ENCODE assay signal across 7 mouse cellular contexts in genomic region chr6:128799896-128800270, GRCm38 (mm10). TPM values are rescaled to one million over a fixed set of nuclear protein-coding genes. Genes with fewer than 3 reads are reported as not detected.
DNase-seq lines count a peak whose midpoint lies in the region; ATAC-seq lines count a peak whose summit lies in the region.

No protein-coding gene starts in this region.

- H3K27me3 ChIP-seq in megakaryocyte, embryonic 14.5 days (replicated peaks) = no peaks in the 10 kb centered on the region
- H3K27me3 ChIP-seq in embryonic facial prominence, embryonic 15.5 days = no peaks in the 10 kb centered on the region
- no peaks in the 10 kb centered on the region for H3K27me3 ChIP-seq in limb, embryonic 13.5 days
- no peaks in the 10 kb centered on the region for H3K27me3 ChIP-seq in stomach, embryonic 15.5 days (replicated peaks)

- 16% methylated on average over 7 of the region's 7 CpGs for WGBS in embryonic facial prominence, embryonic 15.5 days
- WGBS in limb, embryonic 13.5 days = 26% methylated on average over 7 of the region's 7 CpGs
- 18% methylated on average over 7 of the region's 7 CpGs for WGBS in stomach, embryonic 15.5 days

- no peak overlapping the region for H3K27ac ChIP-seq in embryonic facial prominence, embryonic 15.5 days (replicated peaks)
- H3K27ac ChIP-seq in limb, embryonic 13.5 days = no peak overlapping the region; the same call in 1 of the 2 replicates
- H3K27ac ChIP-seq in stomach, embryonic 15.5 days = no peak overlapping the region

- H3K4me2 ChIP-seq in embryonic facial prominence, embryonic 15.5 days (replicated peaks) = peak overlapping the region; percentile 55
- peak overlapping the region; percentile 59 for H3K4me2 ChIP-seq in limb, embryonic 13.5 days (replicated peaks)
- peak overlapping the region; percentile 54 for H3K4me2 ChIP-seq in stomach, embryonic 15.5 days

- no peaks in the 10 kb centered on the region for H3K36me3 ChIP-seq in megakaryocyte, embryonic 14.5 days (replicated peaks; ENCODE audit: low read length)
- H3K36me3 ChIP-seq in embryonic facial prominence, embryonic 15.5 days = no peaks in the 10 kb centered on the region
- H3K36me3 ChIP-seq in limb, embryonic 13.5 days = no peaks in the 10 kb centered on the region
- no peaks in the 10 kb centered on the region for H3K36me3 ChIP-seq in stomach, embryonic 15.5 days

- no peak overlapping the region for H3K9ac ChIP-seq in embryonic facial prominence, embryonic 15.5 days
- H3K9ac ChIP-seq in limb, embryonic 13.5 days = peak overlapping the region; percentile 75; the same call in 1 of the 2 replicates
- H3K9ac ChIP-seq in stomach, embryonic 15.5 days = peak overlapping the region; percentile 6; the same call in 1 of the 2 replicates

- H3K9me3 ChIP-seq in megakaryocyte, embryonic 14.5 days = no peaks in the 10 kb centered on the region
- no peaks in the 10 kb centered on the region for H3K9me3 ChIP-seq in embryonic facial prominence, embryonic 15.5 days (replicated peaks)
- H3K9me3 ChIP-seq in limb, embryonic 13.5 days = no peaks in the 10 kb centered on the region
- H3K9me3 ChIP-seq in stomach, embryonic 15.5 days = no peaks in the 10 kb centered on the region

- no peak for DNase-seq in adrenal gland, postnatal 14 days
- no peak for DNase-seq in layer of hippocampus, postnatal 14 days (ENCODE audit: low spot score in 2 of 2)

- ATAC-seq in megakaryocyte, adult 5-6 weeks (ENCODE audit: poor library complexity, severe bottlenecking) = no peak
- no peak for ATAC-seq in embryonic facial prominence, embryonic 15.5 days (ENCODE audit: insufficient number of reproducible peaks, low FRiP score, low TSS enrichment, low read depth)
- no peak for ATAC-seq in limb, embryonic 13.5 days (ENCODE audit: low FRiP score, low read depth)
- ATAC-seq in stomach, embryonic 15.5 days (ENCODE audit: insufficient read depth, low FRiP score, low read depth) = no peak

- H3K4me3 ChIP-seq in megakaryocyte, embryonic 14.5 days (replicated peaks) = peak overlapping the region; percentile 89
- H3K4me3 ChIP-seq in embryonic facial prominence, embryonic 15.5 days (replicated peaks) = peak overlapping the region; percentile 66
- H3K4me3 ChIP-seq in limb, embryonic 13.5 days = peak overlapping the region; percentile 61
- H3K4me3 ChIP-seq in stomach, embryonic 15.5 days (replicated peaks) = peak overlapping the region; percentile 67

- peaks cover 59% of the 10 kb centered on the region for H3K4me1 ChIP-seq in megakaryocyte, embryonic 14.5 days
- H3K4me1 ChIP-seq in embryonic facial prominence, embryonic 15.5 days = peaks cover 17% of the 10 kb centered on the region
- peaks cover 10% of the 10 kb centered on the region for H3K4me1 ChIP-seq in limb, embryonic 13.5 days
- H3K4me1 ChIP-seq in stomach, embryonic 15.5 days = peaks cover 9% of the 10 kb centered on the region

RNA-seq across cellular contexts. Expression of gene Klrb1c, which starts 10.9 kb away (rescaled TPM):
- not detected in 2 replicates for polyA plus RNA-seq in megakaryocyte, embryonic 14.5 days (2012; ENCODE audit: insufficient read depth, low replicate concordance)
- total RNA-seq in megakaryocyte, adult 5-6 weeks (2015) = 4.7 and 10.0 TPM in 2 replicates
- 6.8 and 8.4 TPM in 2 replicates for total RNA-seq in megakaryocyte, adult 5-6 weeks (2017)
- 0.05 and 0.11 TPM in 2 replicates for polyA plus RNA-seq in embryonic facial prominence, embryonic 15.5 days (2015; fragmentation: Nextera tagmentation; extraction: Ambion mirVana)
- polyA plus RNA-seq in limb, embryonic 13.5 days (2015; fragmentation: Nextera tagmentation; extraction: Ambion mirVana) = 0.15 TPM in 1 of 2 replicates, not detected in the other
- polyA plus RNA-seq in stomach, embryonic 15.5 days (2015; fragmentation: Nextera tagmentation; extraction: Ambion mirVana) = 0.12 and 0.23 TPM in 2 replicates
- 0.30 and 0.68 TPM in 2 replicates for total RNA-seq in adrenal gland, postnatal 14 days (2021)
- total RNA-seq in layer of hippocampus, postnatal 14 days (2021) = not detected

RNA-seq across cellular contexts. Expression of gene Gm44511, which starts 26.2 kb away (rescaled TPM):
- not detected in 2 replicates for polyA plus RNA-seq in megakaryocyte, embryonic 14.5 days (2012; ENCODE audit: insufficient read depth, low replicate concordance)
- total RNA-seq in megakaryocyte, adult 5-6 weeks (2015) = 2.7 TPM in 1 of 2 replicates, not detected in the other
- 3.4 TPM in 1 of 2 replicates, not detected in the other for total RNA-seq in megakaryocyte, adult 5-6 weeks (2017)
- not detected in 2 replicates for polyA plus RNA-seq in embryonic facial prominence, embryonic 15.5 days (2015; fragmentation: Nextera tagmentation; extraction: Ambion mirVana)
- polyA plus RNA-seq in limb, embryonic 13.5 days (2015; fragmentation: Nextera tagmentation; extraction: Ambion mirVana) = not detected in 2 replicates
- 0.21 TPM in 1 of 2 replicates, not detected in the other for polyA plus RNA-seq in stomach, embryonic 15.5 days (2015; fragmentation: Nextera tagmentation; extraction: Ambion mirVana)
- total RNA-seq in adrenal gland, postnatal 14 days (2021) = not detected in 2 replicates
- total RNA-seq in layer of hippocampus, postnatal 14 days (2021) = not detected

RNA-seq across cellular contexts. Expression of gene Klrb1b, which starts 26.2 kb away (rescaled TPM):
- polyA plus RNA-seq in megakaryocyte, embryonic 14.5 days (2012; ENCODE audit: insufficient read depth, low replicate concordance) = not detected in 2 replicates
- 4.5 and 11.2 TPM in 2 replicates for total RNA-seq in megakaryocyte, adult 5-6 weeks (2015)
- 2.6 and 3.6 TPM in 2 replicates for total RNA-seq in megakaryocyte, adult 5-6 weeks (2017)
- 0.34 TPM in 1 of 2 replicates, not detected in the other for polyA plus RNA-seq in embryonic facial prominence, embryonic 15.5 days (2015; fragmentation: Nextera tagmentation; extraction: Ambion mirVana)
- polyA plus RNA-seq in limb, embryonic 13.5 days (2015; fragmentation: Nextera tagmentation; extraction: Ambion mirVana) = not detected in 2 replicates
- polyA plus RNA-seq in stomach, embryonic 15.5 days (2015; fragmentation: Nextera tagmentation; extraction: Ambion mirVana) = 0.35 and 0.60 TPM in 2 replicates
- 1.5 TPM in 1 of 2 replicates, not detected in the other for total RNA-seq in adrenal gland, postnatal 14 days (2021)
- total RNA-seq in layer of hippocampus, postnatal 14 days (2021) = not detected
